ENCODE assay signal across 1 mouse cellular context in the genomic region with DNA sequence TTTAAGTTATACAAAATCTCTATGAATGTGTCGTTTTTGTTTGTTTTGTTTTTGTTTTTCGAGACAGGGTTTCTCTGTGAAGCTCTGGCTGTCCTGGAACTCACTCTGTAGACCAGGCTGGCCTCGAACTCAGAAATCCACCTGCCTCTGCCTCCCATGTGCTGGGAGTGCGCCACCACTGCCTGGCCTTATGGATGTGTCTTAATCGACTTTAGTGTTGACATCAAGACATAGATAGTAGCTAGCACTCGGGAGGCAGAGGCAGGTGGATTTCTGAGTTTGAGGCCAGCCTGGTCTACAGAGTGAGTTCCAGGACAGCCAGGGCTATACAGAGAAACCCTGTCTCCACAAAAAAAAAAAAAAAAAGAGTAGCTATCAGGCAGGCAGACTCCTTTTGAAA.
A peak's percentile ranks its signal among the peaks of the same experiment; 100 is the strongest.
TF ChIP-seq lines count a peak whose summit lies in the region.

No protein-coding gene starts in this region.

TF ChIP-seq in CH12.LX, 34 proteins besides CTCF, POLR2A, EP300 and RAD21:
- TF ChIP-seq ZNF384 (IDR thresholded peaks at IDR 0.05; ENCODE audit: low read depth, low read length) (peak; percentile 47; the same call in 1 of the 2 replicates), MYC (IDR thresholded peaks at IDR 0.05; ENCODE audit: low read depth, low read length) (peak; percentile 52; the same call in 1 of the 2 replicates)
